ENCODE assay signal across 8 mouse cellular contexts in genomic region chrX:48019940-48020339, GRCm38 (mm10). TPM values are rescaled to one million over a fixed set of nuclear protein-coding genes. Genes with fewer than 3 reads are reported as not detected.
DNase-seq lines count a peak whose midpoint lies in the region; ATAC-seq and TF ChIP-seq lines count a peak whose summit lies in the region.

No protein-coding gene starts in this region.

- H3K36me3 ChIP-seq in forebrain, embryonic 16.5 days (ENCODE audit: control insufficient read depth, insufficient read depth), result no peaks in the 10 kb centered on the region
- H3K36me3 ChIP-seq in megakaryocyte, embryonic 14.5 days (replicated peaks; ENCODE audit: low read length), result no peaks in the 10 kb centered on the region

- WGBS in forebrain, embryonic 16.5 days, result 13% methylated on average over 5 of the region's 5 CpGs

- H3K27ac ChIP-seq in forebrain, embryonic 16.5 days (ENCODE audit: low read length), result no peak overlapping the region

- peak; percentile 63 to 87 for DNase-seq in adrenal gland, adult (ENCODE audit: inconsistent age in 2 of 2, low spot score in 1 of 2)
- no peak for DNase-seq in adrenal gland, adult 8-10 months
- peak; percentile 77 for DNase-seq in brain, embryonic 14.5 days (ENCODE audit: low read depth)
- peak; percentile 78 for DNase-seq in heart, postnatal 4 days
- DNase-seq in layer of hippocampus, postnatal 14 days (ENCODE audit: low spot score in 2 of 2), result peak; percentile 70 to 74
- peak; percentile 25 to 47 for DNase-seq in spleen, postnatal 14 days (ENCODE audit: low spot score in 2 of 2)

- peak; percentile 16; the same call in 1 of the 2 replicates for ATAC-seq in forebrain, embryonic 16.5 days

- no peak overlapping the region for H3K4me2 ChIP-seq in forebrain, embryonic 16.5 days (ENCODE audit: low read length)

- peaks cover 8% of the 10 kb centered on the region; the same call in 1 of the 2 replicates for H3K4me1 ChIP-seq in forebrain, embryonic 16.5 days (replicated peaks; ENCODE audit: control insufficient read depth, insufficient read depth, low read length)
- peaks cover 7% of the 10 kb centered on the region for H3K4me1 ChIP-seq in megakaryocyte, embryonic 14.5 days

- peak; percentile 86 for TF ChIP-seq CTCF in brain, embryonic 14.5 days (IDR thresholded peaks at IDR 0.05; ENCODE audit: borderline replicate concordance, extremely low read depth, insufficient read depth, insufficient read length)

- no peak overlapping the region for H3K9ac ChIP-seq in forebrain, embryonic 16.5 days (replicated peaks; ENCODE audit: low read depth, low read length)

- TF ChIP-seq POLR2A in brain, embryonic 14.5 days (IDR thresholded peaks at IDR 0.05; ENCODE audit: borderline replicate concordance, extremely low read depth, insufficient read depth, insufficient read length, poor library complexity, severe bottlenecking), result no peak

- H3K4me3 ChIP-seq in forebrain, embryonic 16.5 days (replicated peaks; ENCODE audit: low read length), result no peak overlapping the region
- H3K4me3 ChIP-seq in megakaryocyte, embryonic 14.5 days (replicated peaks), result peak overlapping the region; percentile 18

- no peaks in the 10 kb centered on the region for H3K27me3 ChIP-seq in forebrain, embryonic 16.5 days (replicated peaks; ENCODE audit: control insufficient read depth, insufficient read depth, low read length)
- peaks cover 74% of the 10 kb centered on the region for H3K27me3 ChIP-seq in megakaryocyte, embryonic 14.5 days (replicated peaks)

- H3K9me3 ChIP-seq in forebrain, embryonic 16.5 days (ENCODE audit: control insufficient read depth, low read length), result no peaks in the 10 kb centered on the region
- no peaks in the 10 kb centered on the region for H3K9me3 ChIP-seq in megakaryocyte, embryonic 14.5 days

RNA-seq across cellular contexts. Expression of gene Apln, which starts 14.7 kb away (rescaled TPM):
- total RNA-seq in adrenal gland, adult 8-10 months (2022), result 10 to 100 TPM in 2 of 4 experiments, 1 to 10 TPM in 2; 1.9 to 40.1 (median 11.4) TPM
- 5.3 and 6.8 TPM in 2 replicates for polyA plus RNA-seq in brain, embryonic 14.5 days (2012; rRNA removed)
- 5.7 and 5.9 TPM in 2 replicates for polyA plus RNA-seq in forebrain, embryonic 16.5 days (2015; fragmentation: Nextera tagmentation; extraction: Ambion mirVana)
- 10 to 100 TPM; 41.9 to 43.9 TPM for total RNA-seq in heart, postnatal 4 days (2021)
- 10 to 100 TPM; 14.3 to 15.6 TPM for total RNA-seq in layer of hippocampus, postnatal 14 days (2021)
- 0.22 TPM in 1 of 2 replicates, not detected in the other for polyA plus RNA-seq in megakaryocyte, embryonic 14.5 days (2012; ENCODE audit: insufficient read depth, low replicate concordance)
